Mouse (Mus musculus) thymus, postnatal 25 days (tissue): ENCODE data around the gene Pigb.

Source experiments
- DNase-seq: peaks from one replicate; pipeline ENCODE4 v3.0.0; 2022

Pigb gene

DNA sequence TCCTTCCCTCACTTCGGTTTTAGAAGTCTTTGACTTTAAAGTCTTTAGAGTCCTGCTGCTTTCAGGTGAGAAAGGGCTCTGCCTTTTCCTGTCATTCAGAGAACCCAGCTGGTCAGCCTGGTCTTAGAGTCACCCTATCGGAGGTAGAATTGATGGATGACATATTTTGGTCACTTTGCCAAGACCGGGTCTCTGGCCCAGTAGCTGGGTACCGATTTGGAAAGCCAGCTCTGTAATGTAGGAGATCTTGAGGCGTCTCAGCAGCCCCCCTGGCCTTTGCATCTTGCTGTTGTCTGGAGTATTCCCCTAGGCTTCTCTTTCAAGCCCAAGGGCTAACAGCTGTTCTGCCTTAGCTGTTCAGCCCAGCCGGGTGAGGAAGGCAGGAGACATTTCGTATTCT, 5.0 kb upstream of the Pigb start:
- DNase-seq: peak; percentile 29

DNA sequence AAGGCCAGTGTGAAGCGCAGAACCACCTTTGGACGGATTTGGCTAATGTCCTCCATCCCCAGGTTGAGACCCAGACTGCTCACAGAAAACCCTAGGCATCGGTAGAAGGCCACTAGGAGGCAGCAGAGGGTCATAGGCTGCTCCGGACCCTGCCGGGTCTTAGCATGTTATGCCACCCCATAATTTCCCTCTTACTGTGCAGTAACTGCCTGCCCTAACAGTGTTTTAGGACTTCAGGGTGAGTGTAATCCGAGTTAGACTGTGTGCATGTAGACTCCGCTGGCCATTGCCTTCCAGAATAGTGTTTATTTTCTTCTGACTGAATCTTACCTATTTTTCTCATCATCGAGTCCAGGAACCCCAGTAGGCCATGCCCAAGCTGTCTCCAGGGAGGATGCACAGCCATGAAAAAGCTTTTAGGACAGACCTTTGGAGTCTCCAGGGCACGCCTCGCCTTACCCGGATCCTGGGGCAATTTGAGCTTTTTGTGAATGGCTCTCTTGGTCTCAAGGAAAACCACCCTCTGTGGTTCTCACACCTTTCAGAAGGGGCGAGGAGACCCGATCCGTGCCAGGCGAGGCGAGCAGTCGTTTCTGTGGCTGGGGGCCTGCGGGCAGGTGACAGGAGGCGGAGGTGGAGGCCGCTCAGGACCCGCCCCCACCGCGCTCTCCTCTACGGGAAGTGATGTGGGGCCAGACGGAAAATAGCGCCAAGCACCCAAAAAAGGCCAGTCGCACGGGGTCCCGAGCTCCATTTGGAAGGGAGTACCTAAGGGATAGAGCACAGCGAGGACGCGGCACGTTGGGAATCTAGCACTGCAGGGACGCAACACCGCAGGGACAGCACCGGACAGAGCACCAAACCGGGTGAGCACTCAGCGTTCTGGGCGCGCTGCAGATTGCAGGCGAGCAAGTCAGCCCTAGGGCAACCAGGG, 4.2 kb upstream of the Pigb start, which contains the start of gene Rab27a:
Gene Rab27a, plus strand, starts transcription at position 709 of the 934 bp plus-strand sequence.
- DNase-seq: peak; percentile 90

DNA sequence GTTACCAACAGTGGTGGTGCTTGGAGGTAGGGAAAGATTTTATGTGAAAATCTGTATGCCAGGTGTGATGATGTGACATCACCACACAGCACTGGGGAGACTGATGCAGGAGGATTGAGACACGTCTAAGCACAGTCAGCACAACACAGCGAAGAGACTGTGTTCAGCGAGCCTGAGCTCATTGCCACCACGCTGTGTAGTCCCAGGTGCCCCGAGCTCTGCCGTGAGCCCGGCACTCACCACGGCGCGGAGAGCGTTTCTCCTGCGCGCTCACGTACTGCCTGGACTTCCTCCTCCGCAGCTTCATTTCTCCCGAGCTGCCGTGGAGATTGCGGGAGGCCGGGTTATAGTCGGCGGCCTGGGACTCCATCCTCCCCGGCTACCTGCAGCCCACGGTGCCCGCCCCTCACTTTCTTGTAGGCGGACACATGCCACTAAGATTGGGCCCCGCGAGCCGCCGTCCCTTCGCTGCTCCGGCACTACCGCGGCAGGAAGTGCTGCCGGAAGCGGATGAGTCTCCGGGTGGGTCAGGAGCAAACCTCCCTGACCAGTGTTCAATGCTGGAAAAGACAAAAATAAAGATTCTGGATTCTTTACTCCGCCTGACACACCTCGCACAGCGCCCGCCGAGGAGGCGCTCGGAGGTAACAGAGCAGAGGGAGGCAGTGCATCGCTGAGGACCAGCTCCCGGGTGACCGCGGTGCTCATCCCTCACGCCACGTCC, 794 bp downstream of the Pigb start:
- peak; percentile 95 for DNase-seq

DNA sequence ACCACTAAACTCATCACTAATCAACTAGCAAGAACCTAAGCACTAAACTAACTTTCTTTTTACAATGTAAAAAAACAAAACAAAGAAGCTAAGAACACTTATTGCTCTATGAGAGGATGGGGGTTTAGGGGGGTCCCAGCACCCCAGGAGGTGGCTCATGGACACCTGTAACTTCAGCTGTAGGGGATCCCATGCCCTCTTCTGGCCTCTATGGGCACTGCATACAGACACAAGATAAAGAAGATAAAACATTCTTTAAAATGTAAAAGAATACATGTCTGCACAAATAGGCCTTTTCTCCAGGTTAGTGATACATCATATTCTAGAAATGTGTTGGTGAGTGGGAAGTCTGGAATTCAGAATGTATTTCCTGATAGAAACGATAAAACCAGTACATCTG, 6.8 kb downstream of the Pigb start:
- DNase-seq: no peak

DNA sequence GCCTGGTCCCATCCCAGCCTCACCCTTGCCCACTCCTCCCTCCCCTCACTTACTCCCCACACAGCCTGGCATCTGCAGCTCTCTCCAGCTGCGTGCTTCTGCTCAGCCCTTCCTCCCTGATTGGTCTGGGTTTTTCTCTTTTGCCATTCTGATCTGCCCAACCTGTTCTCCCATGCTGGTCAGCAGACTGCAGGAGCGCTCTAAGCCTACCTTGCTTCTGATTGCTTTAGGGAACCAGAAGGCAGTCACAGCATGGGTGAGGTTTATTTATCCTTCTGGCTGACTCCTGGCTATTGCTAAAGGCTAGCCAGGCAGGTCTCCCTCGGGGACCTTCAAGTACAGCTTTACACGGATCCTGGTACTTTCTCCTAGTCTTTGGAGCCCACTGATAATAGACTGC, 8.8 kb downstream of the Pigb start:
- DNase-seq: no peak

DNA sequence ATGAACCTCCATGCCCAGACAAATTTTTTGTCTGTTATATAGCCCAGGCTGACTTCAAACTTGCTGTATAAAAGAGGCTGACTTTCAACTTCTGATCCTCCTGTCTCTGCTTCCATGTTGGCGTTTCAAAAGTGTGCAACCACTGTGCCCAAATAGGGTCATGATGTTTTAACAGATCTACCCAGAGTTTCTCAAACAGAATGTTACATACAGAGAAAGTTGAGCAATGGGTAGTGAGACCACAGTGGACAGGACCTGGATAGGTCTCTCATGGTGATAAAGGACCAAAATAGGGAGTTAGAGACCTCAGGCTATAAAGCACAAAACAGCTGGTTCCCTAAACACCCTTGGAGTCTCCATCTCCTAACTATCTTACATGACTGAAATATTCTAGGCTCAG, 9.7 kb downstream of the Pigb start:
- DNase-seq: no peak

DNA sequence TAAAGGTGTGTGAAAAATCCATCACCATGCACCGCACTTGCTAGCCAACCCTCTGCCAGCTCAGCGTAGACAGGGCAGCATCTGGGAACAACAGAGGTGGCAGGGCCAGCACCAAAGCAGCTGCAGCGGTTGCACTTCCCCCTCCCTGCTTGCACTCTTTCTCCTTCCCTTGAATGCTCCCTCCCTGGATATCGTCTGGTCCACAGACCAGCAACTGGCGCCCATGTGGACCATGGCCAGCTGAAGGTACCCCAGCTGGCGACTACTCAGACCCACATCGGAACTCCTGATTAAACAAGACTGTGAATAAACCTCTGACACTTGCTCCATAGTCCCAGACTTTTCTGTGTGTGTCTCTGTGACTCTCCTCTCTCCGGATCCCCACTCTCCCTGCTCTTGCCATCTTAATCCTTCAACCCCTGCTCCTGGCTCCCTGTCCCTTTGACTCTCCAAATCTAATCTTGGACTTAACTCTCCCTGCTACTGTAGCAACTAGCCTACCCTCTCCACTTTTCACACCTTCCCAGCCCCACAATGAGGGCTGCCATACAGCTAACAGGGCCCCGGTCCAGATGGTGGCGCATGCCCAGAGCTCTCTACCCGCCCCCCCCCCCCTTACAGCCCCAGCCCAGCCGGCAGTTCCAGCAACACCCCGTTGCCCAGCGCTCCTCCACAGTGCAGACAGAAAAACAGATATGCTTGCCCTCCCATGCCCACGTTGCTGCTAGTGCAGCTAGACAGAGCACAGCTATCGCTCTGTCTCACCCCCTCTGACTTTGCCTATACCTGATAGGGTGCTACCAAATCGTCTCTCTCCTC, 14.2 kb downstream of the Pigb start:
- no peak for DNase-seq

DNA sequence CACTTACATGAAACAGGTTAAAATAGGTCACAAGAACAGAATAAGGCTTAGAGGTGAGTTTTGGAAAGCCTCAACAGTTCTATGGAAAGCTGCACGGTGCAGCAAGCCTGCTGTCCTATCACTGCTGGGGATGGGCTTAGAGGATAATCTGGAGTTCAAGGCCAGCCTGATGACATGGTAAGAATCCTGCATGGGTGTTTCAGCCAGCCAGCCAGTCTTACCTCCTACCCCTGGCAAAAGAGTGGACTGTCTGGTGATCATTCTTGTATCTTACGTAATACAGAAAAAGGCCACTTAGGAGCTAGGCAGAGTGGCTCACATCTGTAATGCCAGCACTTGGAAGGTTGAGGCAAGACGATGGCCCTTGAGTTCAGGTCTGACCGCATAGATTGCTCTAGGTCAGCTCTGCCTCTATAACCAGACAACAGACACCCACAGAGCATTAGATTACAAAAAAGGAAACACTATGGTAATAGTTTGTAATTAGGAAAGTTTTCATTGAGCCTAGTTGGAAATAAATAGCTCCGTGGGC, 19.5 kb downstream of the Pigb start:
- DNase-seq: no peak

DNA sequence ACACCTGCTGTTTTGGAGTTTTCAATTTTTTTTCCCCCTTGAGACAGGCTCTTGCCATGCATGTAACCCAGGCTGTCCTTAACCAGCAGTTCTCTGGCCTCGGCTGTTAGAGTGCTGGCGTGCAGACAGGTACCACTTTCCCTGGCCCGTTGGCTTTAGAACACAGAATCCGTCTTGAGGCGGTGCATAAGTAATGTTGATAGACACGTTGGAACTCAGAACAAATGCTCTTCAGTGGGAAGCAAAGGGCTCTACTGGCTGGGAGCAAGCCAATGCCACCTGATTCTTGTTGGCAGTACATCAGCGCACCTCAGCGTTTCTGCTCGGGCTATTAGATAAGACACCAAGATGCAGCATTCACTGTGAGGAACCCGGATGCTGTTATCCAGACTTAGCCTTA, 20.3 kb downstream of the Pigb start:
- no peak for DNase-seq

DNA sequence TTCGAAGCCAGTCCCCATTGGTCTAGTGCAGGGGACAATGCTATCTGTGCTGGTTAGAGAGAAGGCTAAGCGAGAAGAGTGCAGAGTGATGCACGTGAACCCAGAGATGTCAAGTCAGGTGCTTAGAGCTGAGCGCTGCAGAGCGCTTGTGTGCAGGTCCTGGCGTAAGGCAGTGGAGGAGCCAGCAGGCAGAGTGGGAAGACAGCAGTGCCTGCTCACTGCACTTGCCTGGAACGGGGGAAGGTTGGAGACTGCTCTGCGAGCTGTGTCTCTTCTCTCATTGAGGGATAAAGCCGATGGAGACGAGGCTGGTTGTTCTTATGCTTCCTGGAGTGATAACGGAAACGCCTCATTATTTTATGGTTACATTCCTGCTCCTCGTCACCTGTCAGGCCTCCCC, 25.5 kb downstream of the Pigb start:
- no peak for DNase-seq

DNA sequence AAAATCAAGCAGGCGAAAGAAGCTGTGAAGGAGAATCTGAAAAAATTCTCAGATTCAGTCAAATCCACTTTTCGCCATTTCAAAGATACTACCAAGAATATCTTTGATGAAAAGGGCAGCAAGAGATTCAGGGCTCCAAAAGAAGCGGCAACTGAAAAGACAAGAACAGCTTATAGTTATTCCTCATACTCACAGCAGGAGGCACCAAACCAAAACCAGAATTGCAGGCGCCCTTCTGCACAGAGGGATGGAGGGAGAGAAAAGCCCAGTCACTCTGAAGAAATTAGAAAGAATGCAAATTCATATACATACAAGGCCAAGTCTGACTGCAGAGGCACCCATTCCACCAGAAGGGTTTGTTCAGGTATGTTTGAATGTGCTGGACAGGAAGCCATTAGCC, 27.5 kb downstream of the Pigb start:
- DNase-seq: no peak

DNA sequence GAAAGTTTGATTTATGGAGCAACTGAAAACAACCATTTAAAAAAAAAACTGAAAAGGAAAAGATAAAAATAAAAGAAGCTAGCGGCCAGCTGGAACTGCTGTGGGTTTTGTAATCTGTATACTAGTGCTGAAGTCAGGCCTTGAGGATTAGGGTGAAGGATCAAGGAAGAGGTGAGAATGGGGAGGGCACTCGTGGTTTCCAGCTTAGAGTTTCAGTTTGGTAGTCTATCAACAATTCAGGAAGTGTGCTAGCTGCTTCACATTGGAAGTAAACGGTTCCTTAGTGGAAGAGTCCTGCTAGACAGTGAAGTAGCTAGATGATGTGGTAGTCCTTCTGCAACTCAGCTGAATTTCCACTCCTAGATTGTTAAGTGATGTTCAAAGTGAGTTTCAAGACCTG, 31.8 kb downstream of the Pigb start:
- DNase-seq: no peak

DNA sequence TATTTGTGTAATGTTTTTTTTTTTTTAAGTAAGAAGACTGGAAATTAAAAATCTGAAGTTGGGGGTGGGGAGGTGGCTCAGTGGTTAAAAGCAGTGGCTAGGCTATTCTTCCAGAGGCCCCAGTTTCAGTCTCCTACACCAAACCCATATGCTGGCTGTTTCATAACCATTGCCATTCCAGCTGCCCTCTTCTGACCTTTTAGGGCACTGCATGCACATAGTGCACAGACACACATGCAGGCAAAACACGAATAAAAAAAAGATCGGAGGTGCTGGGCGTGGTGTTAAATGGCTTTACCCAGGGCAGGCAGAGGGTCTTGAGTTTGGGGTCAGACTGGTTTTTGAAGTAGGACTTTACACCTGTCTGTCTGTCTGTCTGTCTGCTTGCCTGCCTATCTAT, 34.0 kb downstream of the Pigb start:
- peak; percentile 11 for DNase-seq

DNA sequence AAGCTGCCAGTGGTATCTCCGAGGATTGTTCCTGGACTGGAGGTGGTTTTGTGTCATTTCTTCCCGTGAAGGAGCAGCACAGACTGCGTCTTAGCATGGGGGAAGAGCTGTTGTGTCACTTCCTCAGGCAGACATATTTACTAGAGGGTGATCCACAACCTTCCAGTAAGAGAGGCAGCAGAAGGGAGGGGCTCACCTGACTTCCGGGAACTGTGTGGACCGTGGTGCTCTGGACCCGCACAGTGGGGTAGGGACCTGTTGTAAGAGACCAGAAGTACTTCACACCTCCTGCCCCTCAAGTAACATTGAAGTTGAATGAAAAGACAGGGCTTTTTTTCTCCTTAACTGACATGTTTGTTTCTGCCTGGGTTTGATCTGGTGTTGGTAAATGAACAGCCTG, 35.1 kb downstream of the Pigb start:
- no peak for DNase-seq

DNA sequence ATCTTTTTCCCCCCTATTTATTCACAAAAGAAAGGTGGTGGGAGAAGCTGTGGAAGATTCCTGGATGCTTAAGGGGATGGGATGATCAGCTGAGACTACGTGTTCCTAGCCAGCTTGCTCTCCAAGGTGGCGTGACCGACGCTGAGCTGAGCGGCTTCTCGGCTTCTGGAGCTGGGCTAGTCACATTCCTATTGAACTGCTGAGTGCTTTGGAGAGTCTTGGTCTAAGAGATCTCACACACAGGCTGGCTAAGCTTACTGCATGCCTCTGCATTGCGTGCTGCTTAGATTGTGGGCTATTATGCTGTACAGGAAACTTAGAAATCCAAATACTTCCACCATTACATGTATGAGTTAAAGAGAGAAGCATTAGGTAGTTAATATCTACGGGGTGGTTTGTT, 36.1 kb downstream of the Pigb start:
- DNase-seq: no peak

DNA sequence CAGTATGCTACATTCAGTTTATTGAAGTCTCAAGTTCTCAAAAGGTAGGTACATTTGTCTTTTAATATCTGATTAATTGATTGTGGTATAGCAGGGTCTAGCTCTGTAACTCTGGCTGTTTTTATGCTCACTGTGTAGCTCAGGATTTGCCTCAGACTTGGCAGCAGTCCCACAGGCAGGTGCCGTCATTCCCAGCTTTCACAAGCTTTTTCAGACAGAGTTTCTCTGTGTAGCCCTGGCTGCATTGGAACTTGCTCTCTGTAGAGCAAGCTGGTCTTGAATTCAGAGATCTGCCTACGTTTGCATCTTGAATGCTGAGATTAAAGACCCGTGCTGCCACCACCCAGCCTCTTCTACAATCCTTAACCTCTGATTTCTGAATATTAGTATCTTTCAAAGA, 38.0 kb downstream of the Pigb start:
- no peak for DNase-seq

DNA sequence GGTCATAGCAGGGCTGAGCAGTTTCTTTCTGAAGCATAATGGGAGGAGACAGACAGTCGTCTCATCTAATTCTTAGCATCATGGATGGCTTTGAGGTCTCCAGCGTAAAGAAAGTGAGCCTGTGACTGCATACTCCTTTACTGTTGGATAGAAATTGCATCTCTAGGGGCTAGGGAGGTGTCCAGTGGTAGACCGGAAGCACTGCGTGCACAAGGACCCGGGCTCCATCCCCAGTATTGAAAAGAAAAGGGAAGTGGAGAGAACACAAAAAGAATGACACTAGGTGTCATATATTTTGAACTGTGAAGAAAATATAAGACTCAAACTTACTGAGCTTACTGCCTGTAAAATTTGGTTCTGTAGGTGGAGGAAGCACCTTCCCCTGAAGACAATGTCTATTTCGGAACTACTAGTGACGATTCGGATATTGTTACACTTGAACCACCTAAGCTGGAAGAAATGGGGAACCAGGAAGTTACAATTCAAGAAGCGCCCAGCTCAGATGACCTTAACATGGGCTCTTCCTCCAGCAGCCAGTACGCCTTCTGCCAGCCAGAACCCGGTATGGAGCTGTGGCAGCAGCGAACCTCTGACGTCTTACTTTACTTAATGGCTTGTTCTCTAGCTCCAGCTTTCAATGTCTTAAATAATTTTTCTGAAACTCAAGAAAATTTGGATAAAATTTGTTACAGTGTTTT, 38.7 kb downstream of the Pigb start:
- DNase-seq: no peak

DNA sequence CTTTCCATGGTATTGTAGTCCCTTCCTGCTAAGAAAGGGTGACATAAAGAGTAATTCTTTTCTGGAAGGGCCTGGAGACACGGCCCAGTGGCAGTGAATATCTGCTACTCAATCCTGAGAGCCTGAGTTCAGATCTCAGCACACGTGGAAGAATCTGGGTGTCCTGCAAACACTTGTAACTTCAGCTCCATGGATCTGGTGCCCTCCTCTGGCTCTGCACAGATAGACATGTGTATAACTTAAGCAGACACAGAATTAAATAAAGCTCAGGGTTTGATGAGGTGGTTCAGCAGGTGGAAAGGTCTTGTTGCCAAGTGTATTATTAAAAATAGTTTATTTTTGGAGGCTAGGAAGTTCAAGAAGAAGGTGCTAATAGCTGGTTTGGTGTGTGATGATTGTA, 39.7 kb downstream of the Pigb start:
- no peak for DNase-seq

DNA sequence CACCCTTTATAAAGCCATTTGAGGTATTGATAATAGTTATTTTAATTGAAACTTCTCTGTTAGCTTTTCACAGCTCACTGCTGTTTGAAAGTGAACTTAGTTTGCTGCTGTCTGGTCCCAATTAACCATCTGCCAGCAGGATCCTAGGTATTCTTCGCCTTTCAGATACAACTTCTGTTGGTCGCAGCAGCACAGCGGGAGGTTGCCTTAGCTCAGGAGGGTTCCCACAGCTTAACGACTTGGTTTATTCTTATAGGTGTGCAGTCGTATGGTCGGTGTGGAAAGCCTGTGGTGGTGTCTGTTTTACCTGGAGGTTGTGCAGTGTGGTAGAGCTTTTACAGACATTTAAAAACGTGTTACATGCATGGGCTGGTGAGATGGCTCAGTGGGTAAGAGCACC, 43.4 kb downstream of the Pigb start:
- no peak for DNase-seq

DNA sequence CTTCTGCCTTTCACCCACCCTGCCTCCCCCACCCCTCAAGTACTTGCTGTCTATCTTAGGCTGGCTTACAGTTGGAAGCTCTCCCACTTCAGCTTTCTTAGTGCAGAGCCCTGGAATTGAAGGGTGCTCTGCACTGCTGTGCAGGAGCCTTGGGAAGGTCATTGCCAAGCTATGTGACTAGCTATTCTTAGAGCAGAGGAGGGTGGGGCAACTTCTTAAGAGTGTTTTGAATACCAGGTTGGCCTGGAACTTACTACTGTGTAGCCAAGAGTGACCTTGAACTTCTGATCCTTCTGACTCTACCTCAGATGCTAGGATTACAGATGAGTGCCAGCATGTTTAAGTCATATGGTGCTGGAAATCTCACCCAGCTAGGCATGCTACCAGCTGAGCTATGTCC, 44.0 kb downstream of the Pigb start:
- DNase-seq: no peak

DNA sequence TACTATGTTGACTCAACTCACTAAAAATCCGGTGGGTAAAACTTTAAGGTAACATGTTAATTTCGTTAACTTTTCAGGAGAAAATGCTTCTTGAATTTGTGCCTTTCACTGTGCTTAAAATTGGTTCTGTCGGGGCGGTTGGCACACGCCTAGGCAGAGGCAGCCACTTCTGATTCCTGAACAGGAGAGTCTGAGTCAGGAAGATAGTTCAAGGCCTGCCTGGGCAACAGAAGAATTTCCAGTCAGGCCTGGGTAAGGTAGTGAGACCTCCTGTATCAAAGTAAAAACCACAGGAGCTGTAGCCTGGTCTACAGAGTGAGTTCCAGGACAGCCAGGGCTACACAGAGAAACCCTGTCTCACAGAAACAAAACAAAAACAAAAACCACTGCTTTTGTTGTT, 47.6 kb downstream of the Pigb start:
- no peak for DNase-seq

DNA sequence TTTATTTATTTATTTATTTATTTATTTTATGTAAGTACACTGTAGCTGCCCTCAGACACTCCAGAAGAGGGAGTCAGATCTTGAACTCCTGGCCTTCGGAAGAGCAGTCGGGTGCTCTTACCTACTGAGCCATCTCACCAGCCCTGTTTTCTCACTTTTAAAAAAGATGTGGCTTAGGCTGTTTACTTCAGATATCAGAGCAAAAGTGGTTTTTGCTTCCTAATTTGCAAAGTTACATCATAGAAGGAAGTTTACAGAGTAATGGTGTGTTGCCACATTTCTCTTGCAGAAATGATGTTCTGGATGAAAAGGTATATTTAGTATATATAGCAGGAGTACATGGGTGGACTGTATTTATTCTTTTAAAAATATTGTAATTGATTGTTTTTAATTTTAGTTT, 48.8 kb downstream of the Pigb start:
- no peak for DNase-seq

DNA sequence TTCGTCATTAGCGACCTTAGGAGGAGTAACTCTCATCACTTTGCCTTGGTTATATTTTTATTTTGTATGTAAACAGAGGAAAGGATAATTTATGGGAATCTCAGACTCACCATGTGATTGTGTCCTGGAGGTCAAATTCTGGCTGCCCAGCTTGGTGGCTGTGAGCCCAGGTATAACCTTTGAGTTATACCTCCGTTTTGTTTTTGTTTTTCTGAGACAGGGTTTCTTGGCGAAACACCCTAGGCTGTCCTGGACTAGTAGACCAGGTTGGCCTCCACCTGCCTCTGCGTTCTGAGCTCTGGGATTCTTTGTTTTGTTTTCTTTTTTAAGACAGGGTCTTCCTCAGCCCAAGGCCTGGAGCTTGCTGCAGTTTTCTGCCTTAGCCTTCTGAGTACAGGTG, 51.5 kb downstream of the Pigb start:
- DNase-seq: no peak
